Mouse (Mus musculus): ENCODE data around the gene Uqcr10. TPM values are rescaled to one million over a fixed set of nuclear protein-coding genes. Genes with fewer than 3 reads are reported as not detected.
A peak's percentile ranks its signal among the peaks of the same experiment; 100 is the strongest.
"Not testable (repeated sequence)": the region's sequence is repeated elsewhere in the genome, so short reads cannot be mapped to it uniquely, and the experiment has no call there.

The Uqcr10 gene
- total and polyA plus RNA-seq, 3 experiments = 598 to 1,416 TPM; not detected in 1

DNA sequence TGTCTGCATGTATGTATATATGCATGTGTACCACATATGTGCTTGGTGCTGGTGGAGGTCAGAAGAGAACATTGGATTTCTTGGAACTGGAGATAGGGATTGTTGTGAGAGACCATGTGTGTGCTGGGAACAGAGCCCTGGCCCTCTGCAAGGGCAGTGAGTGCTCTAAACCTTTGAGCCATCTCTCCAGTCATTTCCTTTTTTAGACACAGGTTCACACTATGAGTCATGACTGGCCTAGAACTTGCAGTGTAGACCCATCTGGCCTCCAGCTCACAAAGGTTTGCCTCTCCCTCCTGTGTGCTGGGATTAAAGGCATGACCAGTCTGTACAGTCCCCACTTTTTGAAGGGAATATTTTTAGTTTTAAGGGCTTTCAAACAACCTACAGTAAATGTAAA is 8.7 kb upstream of the Uqcr10 start:
- no peaks in the 10 kb centered on the region for H3K27me3 ChIP-seq (ENCODE audit: control insufficient read depth in 1 of 2, insufficient read depth in 2 of 2, low read length in 2 of 2)
- H3K36me3 ChIP-seq (ENCODE audit: control insufficient read depth in 1 of 2, insufficient read depth in 2 of 2, low read length in 2 of 2) = peaks cover 0 to 4% of the 10 kb centered on the region in 2 experiments; a peak in 2 of 4 replicates
- TF ChIP-seq UBTF (IDR thresholded peaks at IDR 0.05; ENCODE audit: borderline replicate concordance, insufficient read depth, low read depth, low read length) (no peak), POLR2AphosphoS2 (IDR thresholded peaks at IDR 0.05; ENCODE audit: low read length) (no peak), TBP (IDR thresholded peaks at IDR 0.05; ENCODE audit: low read depth, low read length) (no peak), RAD21 (IDR thresholded peaks at IDR 0.05; ENCODE audit: low read depth, low read length) (no peak), CTCF (IDR thresholded peaks at IDR 0.05 in 2 of 3, conservative IDR thresholded peaks at IDR 0.05 in 1 of 3; ENCODE audit: control insufficient read depth in 1 of 3, insufficient read depth in 1 of 3, low read depth in 2 of 3, low read length in 3 of 3, poor library complexity in 1 of 3, severe bottlenecking in 1 of 3) (no peak), ZKSCAN1 (IDR thresholded peaks at IDR 0.05; ENCODE audit: low read depth, low read length) (no peak), USF2 (IDR thresholded peaks at IDR 0.05; ENCODE audit: borderline replicate concordance in 1 of 2, insufficient read depth in 1 of 2, low read depth in 1 of 2, low read length in 2 of 2) (no peak), HCFC1 (IDR thresholded peaks at IDR 0.05; ENCODE audit: low read depth, low read length) (no peak), SIN3A (IDR thresholded peaks at IDR 0.05; ENCODE audit: low read length) (no peak), MXI1 (IDR thresholded peaks at IDR 0.05; ENCODE audit: low read depth, low read length) (no peak)
- DNase-seq (ENCODE audit: low read depth, low spot score) = no peak
- H3K27ac ChIP-seq (ENCODE audit: control insufficient read depth, low read depth, low read length) = no peak overlapping the region
- H3K4me3 ChIP-seq (ENCODE audit: control insufficient read depth in 1 of 2, insufficient read depth in 1 of 2, low read depth in 2 of 2, low read length in 2 of 2) = no peak overlapping the region
- H3K9ac ChIP-seq (ENCODE audit: control insufficient read depth, low read depth, low read length, poor library complexity, severe bottlenecking) = no peak overlapping the region
- H3K79me2 ChIP-seq (ENCODE audit: control insufficient read depth, insufficient read depth, low read length, poor library complexity) = no peaks in the 10 kb centered on the region
- H3K4me1 ChIP-seq (ENCODE audit: control insufficient read depth in 1 of 2, insufficient read depth in 2 of 2, low read length in 2 of 2) = peaks cover 5 to 7% of the 10 kb centered on the region in 2 experiments
- H3K9me3 ChIP-seq (replicated peaks; ENCODE audit: insufficient read depth, low read length) = no peaks in the 10 kb centered on the region

DNA sequence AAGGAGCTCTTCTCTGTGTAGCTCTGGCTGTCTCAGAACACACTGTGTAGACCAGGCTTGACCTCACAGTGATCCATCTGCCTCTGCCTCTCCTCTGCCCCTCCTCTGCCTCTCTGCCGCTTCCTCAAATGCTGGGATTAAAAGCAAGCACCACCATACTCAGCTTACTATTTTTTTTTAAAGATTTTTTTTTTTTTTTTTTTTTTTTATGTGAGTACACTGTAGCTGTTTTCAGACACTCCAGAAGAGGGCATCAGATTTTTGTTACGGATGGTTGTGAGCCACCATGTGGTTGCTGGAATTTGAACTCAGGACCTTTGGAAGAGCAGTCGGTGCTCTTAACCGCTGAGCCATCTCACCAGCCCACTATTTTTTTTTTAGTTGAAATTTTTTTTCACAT is 6.0 kb upstream of the Uqcr10 start:
- not testable (repeated sequence) for H3K79me2 ChIP-seq (ENCODE audit: control insufficient read depth, insufficient read depth, low read length, poor library complexity); H3K27me3 ChIP-seq (ENCODE audit: control insufficient read depth in 1 of 2, insufficient read depth in 2 of 2, low read length in 2 of 2); DNase-seq (ENCODE audit: low read depth, low spot score); H3K27ac ChIP-seq (ENCODE audit: control insufficient read depth, low read depth, low read length); H3K9ac ChIP-seq (ENCODE audit: control insufficient read depth, low read depth, low read length, poor library complexity, severe bottlenecking); H3K4me3 ChIP-seq (ENCODE audit: control insufficient read depth in 1 of 2, insufficient read depth in 1 of 2, low read depth in 2 of 2, low read length in 2 of 2); H3K9me3 ChIP-seq (replicated peaks; ENCODE audit: insufficient read depth, low read length)
- peaks cover 5 to 10% of the 10 kb centered on the region in 2 experiments for H3K4me1 ChIP-seq (ENCODE audit: control insufficient read depth in 1 of 2, insufficient read depth in 2 of 2, low read length in 2 of 2)
- peaks cover 0 to 12% of the 10 kb centered on the region in 2 experiments; a peak in 2 of 4 replicates for H3K36me3 ChIP-seq (ENCODE audit: control insufficient read depth in 1 of 2, insufficient read depth in 2 of 2, low read length in 2 of 2)
- peak; percentile 85 for TF ChIP-seq ZNF384 (IDR thresholded peaks at IDR 0.05; ENCODE audit: low read depth, low read length)
- TF ChIP-seq MYC (IDR thresholded peaks at IDR 0.05; ENCODE audit: low read depth, low read length) = 0 out of 2 replicates have a peak, but pooled peaks have one; percentile 25

DNA sequence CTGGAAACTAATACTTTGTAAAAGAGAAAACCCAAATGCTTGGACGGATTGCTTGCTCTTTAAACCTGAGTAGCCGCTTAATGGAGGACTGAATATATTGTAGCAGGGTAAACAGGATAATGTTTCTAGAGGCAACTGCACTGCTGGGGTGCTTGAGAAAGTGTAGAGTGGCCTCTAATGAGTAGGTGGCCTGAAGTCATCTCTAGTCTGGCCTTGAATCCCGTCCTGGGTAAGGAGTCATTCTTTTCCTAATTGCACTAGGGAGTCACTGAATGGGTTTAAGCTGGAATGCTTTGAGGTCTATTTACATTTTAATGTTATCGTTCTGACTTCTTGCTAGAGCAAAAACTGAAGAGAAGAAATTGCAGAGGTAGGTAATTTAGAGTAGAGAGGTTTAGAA is 1.0 kb upstream of the Uqcr10 start:
- Histone ChIP-seq H3K79me2 (ENCODE audit: control insufficient read depth, insufficient read depth, low read length, poor library complexity) (peaks cover 28% of the 10 kb centered on the region), H3K9ac (ENCODE audit: control insufficient read depth, low read depth, low read length, poor library complexity, severe bottlenecking) (peak overlapping the region; percentile 88), H3K9me3 (replicated peaks; ENCODE audit: insufficient read depth, low read length) (no peaks in the 10 kb centered on the region), H3K4me1 (ENCODE audit: control insufficient read depth in 1 of 2, insufficient read depth in 2 of 2, low read length in 2 of 2) (peaks cover 0 to 7% of the 10 kb centered on the region in 2 experiments; a peak in 2 of 4 replicates), H3K36me3 (ENCODE audit: control insufficient read depth in 1 of 2, insufficient read depth in 2 of 2, low read length in 2 of 2) (peaks cover 0 to 16% of the 10 kb centered on the region in 2 experiments; a peak in 3 of 4 replicates), H3K4me3 (ENCODE audit: control insufficient read depth in 1 of 2, insufficient read depth in 1 of 2, low read depth in 2 of 2, low read length in 2 of 2) (peak overlapping the region; percentile 59 to 96), H3K27ac (ENCODE audit: control insufficient read depth, low read depth, low read length) (peak overlapping the region; percentile 81), H3K27me3 (ENCODE audit: control insufficient read depth in 1 of 2, insufficient read depth in 2 of 2, low read length in 2 of 2) (no peaks in the 10 kb centered on the region)
- TF ChIP-seq ZC3H11A (IDR thresholded peaks at IDR 0.05; ENCODE audit: low read depth, low read length) (no peak), TBP (IDR thresholded peaks at IDR 0.05; ENCODE audit: low read depth, low read length) (no peak), EP300 (IDR thresholded peaks at IDR 0.05; ENCODE audit: low read depth in 1 of 2, low read length in 2 of 2) (no peak), JUND (IDR thresholded peaks at IDR 0.05; ENCODE audit: low read depth, low read length) (no peak), MEF2A (IDR thresholded peaks at IDR 0.05; ENCODE audit: extremely low read depth, insufficient replicate concordance, low read depth, low read length, poor library complexity, severe bottlenecking) (no peak), MYC (IDR thresholded peaks at IDR 0.05; ENCODE audit: low read depth, low read length) (no peak), GATA1 (IDR thresholded peaks at IDR 0.05; ENCODE audit: low read depth, low read length) (no peak)
- no peak for DNase-seq (ENCODE audit: low read depth, low spot score)
